Mouse (Mus musculus): Measurements from ENCODE around the gene Ftl1.

- TF ChIP-seq EP300 (IDR thresholded peaks at IDR 0.05) (no peak), CTCF (IDR thresholded peaks at IDR 0.05) (no peak)
These were observed 2.1 kb upstream of the Ftl1 start for GRCm38 (mm10) chr7:45461781-45462180.

Data from lung, postnatal 0 days (tissue).